Mouse (Mus musculus) forebrain, postnatal 0 days (tissue): ENCODE results near the gene C4bp. TPM values are rescaled to one million over a fixed set of nuclear protein-coding genes. Genes with fewer than 3 reads are reported as not detected.

ENCODE experiments used
- ATAC-seq: fragments of 200-750 bp; cut with Nextera tagmentation; 2 replicates; pipeline ENCODE4 v1.8.0; 2017; ENCODE audit warnings: mild to moderate bottlenecking, moderate library complexity
- DNase-seq: peaks from one replicate; pipeline ENCODE4 v3.0.0-alpha.2; 2015
- H3K27ac ChIP-seq: fragments of 300-500 bp; sonication (generic); 2 replicates; pipeline ENCODE4 v1.5.1; 2014; ENCODE audit warnings: low read depth, mild to moderate bottlenecking, antibody characterized with exemption, low read length, moderate library complexity, mixed read lengths
- H3K27me3 ChIP-seq: fragments of 300-500 bp; sonication (generic); 2 replicates; pipeline ENCODE4 v1.6.1; 2014; ENCODE audit warnings: mild to moderate bottlenecking, low read length, mixed read lengths; ENCODE audit not compliant: insufficient read depth
- H3K36me3 ChIP-seq: fragments of 300-500 bp; sonication (generic); 2 replicates; pipeline ENCODE4 v1.6.1; 2014; ENCODE audit warnings: mild to moderate bottlenecking, moderate library complexity; ENCODE audit not compliant: insufficient read depth
- H3K4me1 ChIP-seq: fragments of 300-500 bp; sonication (generic); 2 replicates; pipeline ENCODE4 v1.6.1; 2014; ENCODE audit warnings: antibody characterized with exemption; ENCODE audit not compliant: insufficient read depth
- H3K4me2 ChIP-seq: fragments of 300-500 bp; sonication (generic); 2 replicates; pipeline ENCODE4 v1.6.1; 2014; ENCODE audit warnings: low read depth, mild to moderate bottlenecking, moderate library complexity
- H3K4me3 ChIP-seq: fragments of 300-500 bp; sonication (generic); 2 replicates; pipeline ENCODE4 v1.5.1; 2014; ENCODE audit warnings: low read depth, low read length, mixed read lengths
- H3K9ac ChIP-seq: fragments of 300-500 bp; sonication (generic); 2 replicates; pipeline ENCODE4 v1.6.1; 2014; ENCODE audit warnings: mild to moderate bottlenecking
- H3K9me3 ChIP-seq: fragments of 300-500 bp; sonication (generic); 2 replicates; pipeline ENCODE4 v1.6.1; 2016; ENCODE audit warnings: low read length
- CTCF ChIP-seq: sonication (generic); IDR thresholded peaks from 2 replicates; pipeline ENCODE4 v1.5.1; 2016; ENCODE audit warnings: antibody characterized with exemption, control low read depth, low read depth
- WGBS: fragments of 180-500 bp; shearing (Covaris S2); extraction: QIAGEN DNeasy Blood & Tissue Kit; methylation state at CpG from one replicate; pipeline ENCODE4 v1.1.7; 2014; 5-methylcytosine and 5-hydroxymethylcytosine counted together
- polyA plus RNA-seq: library from polyadenylated mRNA; unstranded; fragments of >200 nt; fragmentation: Nextera tagmentation; extraction: Ambion mirVana; gene quantifications from 2 replicates; pipeline ENCODE4 v1.2.1, GENCODE M21; 2015
- total RNA-seq: library from RNA; depleted of rRNA; stranded (reverse); fragments of >200 nt; gene quantifications from 2 replicates; pipeline ENCODE4 v1.2.3, GENCODE M21; 2014; rRNA removed

The C4bp gene
- total and polyA plus RNA-seq, 2 experiments from 2014 or later: not detected

GRCm38 (mm10) chr1:130633761-130634410, 27.5 kb downstream of the C4bp start:
- 32% methylated on average over 16 of the region's 16 CpGs for WGBS

GRCm38 (mm10) chr1:130633316-130633715, 28.1 kb downstream of the C4bp start:
- H3K9me3 ChIP-seq: no peaks in the 10 kb centered on the region
- no peak overlapping the region for H3K27ac ChIP-seq
- no peaks in the 10 kb centered on the region for H3K36me3 ChIP-seq
- H3K4me3 ChIP-seq: no peak overlapping the region
- 91% methylated on average over 8 of the region's 8 CpGs for WGBS
- H3K9ac ChIP-seq: no peak overlapping the region
- TF ChIP-seq CTCF: no peak
- ATAC-seq: no peak
- no peaks in the 10 kb centered on the region for H3K27me3 ChIP-seq
- no peaks in the 10 kb centered on the region for H3K4me1 ChIP-seq
- DNase-seq: no peak
- H3K4me2 ChIP-seq: no peak overlapping the region

More at GRCm38 (mm10) chr1:130633761-130634410, 27.5 kb downstream of the C4bp start:
- no peaks in the 10 kb centered on the region for H3K9me3 ChIP-seq
- peak; percentile 72 for DNase-seq
- no peaks in the 10 kb centered on the region for H3K36me3 ChIP-seq
- H3K9ac ChIP-seq: no peak overlapping the region
- H3K4me1 ChIP-seq: no peaks in the 10 kb centered on the region
- no peak overlapping the region for H3K27ac ChIP-seq
- H3K4me2 ChIP-seq: no peak overlapping the region
- no peaks in the 10 kb centered on the region for H3K27me3 ChIP-seq
- peak; percentile 59; the same call in 1 of the 2 replicates for ATAC-seq
- no peak overlapping the region for H3K4me3 ChIP-seq
- TF ChIP-seq CTCF: peak; percentile 87

GRCm38 (mm10) chr1:130629521-130629920, 31.9 kb downstream of the C4bp start, which contains the start of gene Zp3r:
TSS of gene Zp3r (minus strand) at chr1:130629621.
- H3K4me2 ChIP-seq: no peak within 1 kb of the TSS
- H3K27me3 ChIP-seq: no peaks in the 10 kb centered on the region
- H3K9ac ChIP-seq: no peak within 1 kb of the TSS
- ATAC-seq (no peak), DNase-seq (no peak)
- no peak within 1 kb of the TSS for H3K27ac ChIP-seq
- TF ChIP-seq CTCF: no peak
- H3K36me3 ChIP-seq: no peaks in the 10 kb centered on the region
- 98% methylated on average over 2 of the region's 2 CpGs for WGBS
- H3K9me3 ChIP-seq: no peaks in the 10 kb centered on the region
- H3K4me1 ChIP-seq: no peaks in the 10 kb centered on the region
- no peak within 1 kb of the TSS for H3K4me3 ChIP-seq

- no peaks in the 10 kb centered on the region for H3K4me1 ChIP-seq
- no peak for DNase-seq
- no peaks in the 10 kb centered on the region for H3K9me3 ChIP-seq
- no peaks in the 10 kb centered on the region for H3K27me3 ChIP-seq
- H3K4me3 ChIP-seq: no peak overlapping the region
- no peak for TF ChIP-seq CTCF
- no peaks in the 10 kb centered on the region for H3K36me3 ChIP-seq
- 92% methylated on average over 2 of the region's 2 CpGs for WGBS
- H3K27ac ChIP-seq: no peak overlapping the region
- no peak overlapping the region for H3K9ac ChIP-seq
- H3K4me2 ChIP-seq: no peak overlapping the region
- no peak for ATAC-seq
These were observed 65.1 kb downstream of the C4bp start for GRCm38 (mm10) chr1:130596291-130596690.

GRCm38 (mm10) chr1:130588659-130589058, 72.8 kb downstream of the C4bp start:
- H3K4me2 ChIP-seq: no peak overlapping the region
- no peaks in the 10 kb centered on the region for H3K9me3 ChIP-seq
- TF ChIP-seq CTCF: no peak
- H3K36me3 ChIP-seq: no peaks in the 10 kb centered on the region
- no peak for ATAC-seq
- no peaks in the 10 kb centered on the region for H3K4me1 ChIP-seq
- H3K4me3 ChIP-seq: no peak overlapping the region
- no peak overlapping the region for H3K9ac ChIP-seq
- no peak for DNase-seq
- no peak overlapping the region for H3K27ac ChIP-seq
- 81% methylated on average over 9 of the region's 9 CpGs for WGBS
- no peaks in the 10 kb centered on the region for H3K27me3 ChIP-seq

Other genes starting within 250 kb of the C4bp start
- gene Cd55b, start 238.6 kb downstream of the C4bp start, total RNA-seq: not detected in 2 replicates
- not detected in 2 replicates for gene Cd55b, start 238.6 kb downstream of the C4bp start, polyA plus RNA-seq
- gene Cd55, start 198.9 kb downstream of the C4bp start, total RNA-seq: 7.8 and 11.0 TPM in 2 replicates
- gene Cd55, start 198.9 kb downstream of the C4bp start, polyA plus RNA-seq: 5.6 and 9.0 TPM in 2 replicates
- gene Zp3r, start 32.0 kb downstream of the C4bp start, total RNA-seq: not detected in 2 replicates
- gene Zp3r, start 32.0 kb downstream of the C4bp start, polyA plus RNA-seq: not detected in 2 replicates
- 0.43 TPM in 1 of 2 replicates, not detected in the other for gene Gm29427, start 54.2 kb upstream of the C4bp start, total RNA-seq
- not detected in 2 replicates for gene Gm29427, start 54.2 kb upstream of the C4bp start, polyA plus RNA-seq
- 11.6 and 16.4 TPM in 2 replicates for gene Yod1, start 55.7 kb upstream of the C4bp start, total RNA-seq
- gene Yod1, start 55.7 kb upstream of the C4bp start, polyA plus RNA-seq: 16.0 and 18.9 TPM in 2 replicates
- gene Pfkfb2, start 67.6 kb upstream of the C4bp start, total RNA-seq: 39.5 and 42.0 TPM in 2 replicates
- 14.6 and 20.2 TPM in 2 replicates for gene Pfkfb2, start 67.6 kb upstream of the C4bp start, polyA plus RNA-seq
- gene AA986860, start 70.3 kb upstream of the C4bp start, total RNA-seq: 0.33 and 0.69 TPM in 2 replicates
- 0.29 and 0.48 TPM in 2 replicates for gene AA986860, start 70.3 kb upstream of the C4bp start, polyA plus RNA-seq
- 0.19 TPM in 1 of 2 replicates, not detected in the other for gene Fcamr, start 139.3 kb upstream of the C4bp start, total RNA-seq
- not detected in 2 replicates for gene Fcamr, start 139.3 kb upstream of the C4bp start, polyA plus RNA-seq
- gene Pigr, start 165.1 kb upstream of the C4bp start, total RNA-seq: 0.08 TPM in 1 of 2 replicates, not detected in the other
- not detected in 2 replicates for gene Pigr, start 165.1 kb upstream of the C4bp start, polyA plus RNA-seq
- gene Fcmr, start 204.0 kb upstream of the C4bp start, total RNA-seq: not detected in 2 replicates
- 1.1 and 1.8 TPM in 2 replicates for gene Fcmr, start 204.0 kb upstream of the C4bp start, polyA plus RNA-seq
- gene Il24, start 225.8 kb upstream of the C4bp start, total RNA-seq: not detected in 2 replicates
- gene Il24, start 225.8 kb upstream of the C4bp start, polyA plus RNA-seq: 0.14 TPM in 1 of 2 replicates, not detected in the other
- not detected in 2 replicates for gene Il20, start 249.8 kb upstream of the C4bp start, total RNA-seq
- not detected in 2 replicates for gene Il20, start 249.8 kb upstream of the C4bp start, polyA plus RNA-seq